Comparison of ENCODE assay signal across 8 mouse cellular contexts in the genomic region with DNA sequence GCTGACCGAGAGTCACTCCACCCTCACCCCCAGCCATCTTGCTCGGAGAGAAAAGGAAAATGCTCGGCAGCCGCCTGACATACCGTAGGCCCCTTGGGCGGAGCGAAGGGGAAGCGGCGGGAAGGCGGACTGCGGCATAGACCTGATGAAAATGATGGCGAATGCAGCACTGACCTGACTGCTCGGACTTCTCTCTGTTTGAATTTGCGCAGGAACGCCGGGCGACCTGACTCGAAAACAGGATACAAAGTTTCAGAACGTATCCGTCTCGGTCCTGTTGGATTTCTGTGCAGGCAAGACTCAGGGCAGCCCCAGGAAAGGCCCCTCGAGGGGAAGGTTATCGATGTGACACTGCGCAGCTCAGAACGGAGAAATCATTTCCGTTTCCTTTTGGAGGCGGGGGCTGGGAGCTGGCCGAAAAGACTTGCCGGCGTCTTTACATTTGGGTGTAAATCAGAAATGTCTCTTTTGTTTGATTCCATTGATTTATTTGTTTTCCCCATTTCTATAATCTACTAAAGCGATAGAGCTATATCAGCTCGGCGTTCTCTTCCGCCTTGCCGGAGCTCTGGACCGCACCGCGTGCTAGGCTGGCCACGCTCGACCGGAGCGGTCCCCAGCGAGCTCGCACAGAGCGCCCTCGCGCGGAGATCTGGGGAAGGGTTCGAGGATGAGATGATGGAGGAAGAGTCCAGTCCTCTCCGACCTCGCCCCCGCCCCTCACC. TPM values are rescaled to one million over a fixed set of nuclear protein-coding genes. Genes with fewer than 3 reads are reported as not detected.
A peak's percentile ranks its signal among the peaks of the same experiment; 100 is the strongest.
DNase-seq lines count a peak whose midpoint lies in the region; ATAC-seq lines count a peak whose summit lies in the region.

A gene (minus strand): TSS at position 266 of the 725 bp plus-strand sequence.

- under 1% methylated on average over 48 of the region's 52 CpGs for WGBS in hindbrain, embryonic 11.5 days

- peak; percentile 83 for DNase-seq in MEL-GATA-1-ER (ENCODE audit: extremely low read depth, low read depth)
- peak; percentile 94 for DNase-seq in cerebellum, adult 9-10 months
- DNase-seq in frontal cortex, adult 2 months (ENCODE audit: extremely low spot score in 1 of 2, low spot score in 1 of 2), result peak; percentile 41 to 95
- peak; percentile 90 for DNase-seq in hindbrain, embryonic 11.5 days (ENCODE audit: low spot score)
- peak; percentile 79 to 95 for DNase-seq in layer of hippocampus, postnatal 10 days (ENCODE audit: low spot score in 2 of 2)
- peak; percentile 88 for DNase-seq in lung, postnatal 10 days
- peak; percentile 87 for DNase-seq in ovary, postnatal 36 days (ENCODE audit: low spot score)
- DNase-seq in thymus, postnatal 25 days, result peak; percentile 84

- H3K36me3 ChIP-seq in hindbrain, embryonic 11.5 days (ENCODE audit: control insufficient read depth, insufficient read depth, low read length), result no peaks in the 10 kb centered on the region

- ATAC-seq in hindbrain, embryonic 11.5 days (ENCODE audit: low FRiP score), result peak; percentile 97

- no peaks in the 10 kb centered on the region for H3K9me3 ChIP-seq in hindbrain, embryonic 11.5 days (ENCODE audit: control insufficient read depth, low read length)

- H3K9ac ChIP-seq in hindbrain, embryonic 11.5 days (ENCODE audit: low read depth, low read length), result peak within 1 kb of the TSS; percentile 69

- no peaks in the 10 kb centered on the region for H3K27me3 ChIP-seq in hindbrain, embryonic 11.5 days (ENCODE audit: control insufficient read depth, insufficient read depth, low read length)

- peak within 1 kb of the TSS; percentile 49 for H3K4me2 ChIP-seq in hindbrain, embryonic 11.5 days (replicated peaks; ENCODE audit: low read depth, low read length)

- H3K27ac ChIP-seq in hindbrain, embryonic 11.5 days (ENCODE audit: low read depth, low read length), result peak within 1 kb of the TSS; percentile 36; the same call in 1 of the 2 replicates

- H3K4me1 ChIP-seq in hindbrain, embryonic 11.5 days (replicated peaks; ENCODE audit: control insufficient read depth, insufficient read depth, low read length), result no peaks in the 10 kb centered on the region

- peak within 1 kb of the TSS; percentile 74 for H3K4me3 ChIP-seq in hindbrain, embryonic 11.5 days (ENCODE audit: low read depth, low read length)

RNA-seq across cellular contexts. Expression of the gene that starts here (rescaled TPM):
- 66.3 and 98.9 TPM in 2 replicates for polyA plus RNA-seq in frontal cortex, adult 2 months (2012; rRNA removed)
- polyA plus RNA-seq in hindbrain, embryonic 11.5 days (2014; fragmentation: Nextera tagmentation; extraction: Ambion mirVana), result 103 and 133 TPM in 2 replicates
- total RNA-seq in layer of hippocampus, postnatal 10 days (2021), result 100 to 1,000 TPM; 124 to 175 TPM

Comparison
In these comparisons a context has a peak if more than half of its experiments do, and no peak if none do; other contexts are left out.
1. Peak in every context shown above with its lines: DNase-seq, ATAC-seq, H3K4me3 ChIP-seq and H3K27ac ChIP-seq.